Mouse (Mus musculus): Measurements from ENCODE around the gene Rps19. TPM values are rescaled to one million over a fixed set of nuclear protein-coding genes. Genes with fewer than 3 reads are reported as not detected.
"Not testable (repeated sequence)": the region's sequence is repeated elsewhere in the genome, so short reads cannot be mapped to it uniquely, and the experiment has no call there.

Gene Rps19
- polyA plus RNA-seq, 1 experiment from 2014 or later: 2,143 TPM

DNA sequence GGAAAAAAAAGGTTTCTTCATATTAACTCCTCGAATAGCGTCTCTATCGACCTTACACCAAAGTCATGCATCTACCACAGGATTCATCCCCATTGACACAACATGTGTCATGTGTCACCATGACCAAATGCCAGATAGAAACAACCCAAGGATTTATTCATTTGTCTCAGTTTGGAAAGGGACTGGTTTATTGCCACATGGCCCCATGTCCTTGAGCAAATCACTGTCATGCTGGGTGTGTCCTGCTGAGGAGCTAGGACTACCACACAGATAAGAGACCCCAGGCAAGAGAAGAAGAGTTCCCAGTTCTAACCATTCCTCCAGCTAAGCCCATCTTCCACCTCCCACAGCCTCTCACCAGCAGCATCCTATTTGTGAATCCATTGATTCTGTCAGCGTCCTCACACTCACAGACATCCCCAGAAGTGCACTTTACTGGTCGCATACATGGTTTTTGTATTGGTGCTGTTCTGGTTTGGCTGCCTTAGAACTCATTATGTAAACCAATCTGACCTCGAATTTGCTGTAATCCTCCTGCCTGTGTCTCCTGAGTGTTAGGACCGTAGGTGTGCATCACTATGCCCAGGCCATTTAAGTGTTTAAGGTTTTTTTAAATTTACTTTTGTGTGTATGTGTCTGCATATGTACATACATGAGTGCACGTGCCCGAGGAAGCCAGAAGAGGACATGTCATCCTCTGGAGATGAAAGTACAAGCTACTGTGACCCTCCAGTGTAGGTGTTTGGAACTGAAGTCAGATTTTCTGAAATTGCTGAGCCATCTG, 1.6 kb upstream of the Rps19 start:
- H3K27ac ChIP-seq: no peak overlapping the region
- DNase-seq (ENCODE audit: low spot score): no peak
- 94% methylated on average over 9 of the region's 9 CpGs for WGBS

DNA sequence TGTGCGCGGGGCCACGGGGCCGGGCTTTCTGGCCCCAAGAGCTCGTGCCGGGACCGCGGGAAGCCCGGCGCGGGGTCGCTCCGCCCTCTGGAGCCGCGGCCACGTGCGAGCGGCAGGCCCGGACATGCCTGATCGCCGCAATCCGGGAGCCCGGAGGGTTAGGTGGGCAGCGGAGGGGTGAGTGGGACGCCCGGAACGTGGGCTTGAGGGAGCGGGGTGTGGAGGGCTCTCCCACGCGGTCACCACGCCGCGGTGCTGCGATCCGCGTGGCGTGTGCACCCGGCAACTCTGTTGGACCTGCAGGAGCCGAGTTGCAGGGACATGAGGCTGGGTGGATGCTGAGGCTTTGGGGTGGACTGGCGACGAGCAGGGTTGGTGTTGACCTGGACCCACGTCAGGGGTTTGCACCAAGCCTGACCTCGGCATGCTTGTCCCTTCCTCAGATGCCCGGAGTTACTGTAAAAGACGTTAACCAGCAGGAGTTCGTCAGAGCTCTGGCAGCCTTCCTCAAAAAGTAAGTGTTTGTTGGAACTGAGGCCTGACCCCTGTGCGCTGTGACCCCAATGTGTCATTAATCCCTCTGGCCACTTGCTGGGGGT, 621 bp downstream of the Rps19 start:
- Histone ChIP-seq H3K4me1 (peaks cover 31% of the 10 kb centered on the region), H3K9me3 (replicated peaks) (no peaks in the 10 kb centered on the region), H3K36me3 (peaks cover 46% of the 10 kb centered on the region), H3K4me3 (peak overlapping the region; percentile 99), H3K27ac (peak overlapping the region; percentile 99), H3K27me3 (ENCODE audit: low read depth, poor library complexity, severe bottlenecking) (no peaks in the 10 kb centered on the region)
- no peak for DNase-seq (ENCODE audit: low spot score)
- WGBS: under 1% methylated on average over 47 of the region's 47 CpGs

More for the DNA sequence above, 1.6 kb upstream of the Rps19 start:
- H3K9me3 ChIP-seq (replicated peaks): no peaks in the 10 kb centered on the region
- H3K27me3 ChIP-seq (ENCODE audit: low read depth, poor library complexity, severe bottlenecking): no peaks in the 10 kb centered on the region
- peaks cover 23% of the 10 kb centered on the region for H3K4me1 ChIP-seq
- peaks cover 24% of the 10 kb centered on the region for H3K36me3 ChIP-seq
- H3K4me3 ChIP-seq: no peak overlapping the region

DNA sequence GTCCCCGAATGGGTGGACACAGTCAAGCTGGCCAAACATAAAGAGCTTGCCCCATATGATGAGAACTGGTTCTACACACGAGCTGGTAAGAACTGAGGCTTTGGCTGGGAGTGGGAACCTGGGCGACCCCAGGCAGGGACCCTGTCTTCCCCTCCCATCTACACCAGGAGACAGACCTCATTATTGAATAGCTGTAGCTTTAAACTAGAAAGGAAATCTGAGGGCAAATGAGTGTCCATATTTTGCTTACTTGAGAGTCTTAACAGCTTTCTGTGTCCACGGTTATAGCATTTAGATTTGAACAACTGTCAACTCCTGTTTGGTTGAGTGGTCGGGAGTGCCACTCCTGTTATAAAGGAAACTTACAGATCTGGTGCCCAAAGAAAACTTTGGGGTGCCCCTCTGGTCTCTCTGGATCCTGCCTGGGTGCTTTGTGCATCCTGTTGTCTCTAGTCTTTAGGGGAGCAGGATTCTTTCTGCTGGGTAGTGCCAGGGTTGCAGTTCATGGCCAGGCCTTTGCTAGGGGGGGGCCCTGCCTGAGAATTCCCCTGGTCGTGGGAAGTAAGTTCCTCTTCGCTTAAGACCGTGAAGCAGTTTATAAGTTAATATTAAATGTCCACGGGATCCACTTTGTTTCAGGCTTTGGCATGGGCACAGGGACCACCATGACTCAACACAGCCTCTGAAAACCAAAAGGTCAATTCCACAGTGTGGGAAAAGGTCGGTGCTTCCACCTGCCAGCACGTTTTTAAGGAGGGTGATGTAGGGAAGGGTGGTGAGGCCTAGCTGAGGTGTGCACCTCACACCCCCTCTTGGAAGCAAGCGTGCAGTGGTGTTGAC, 1.5 kb downstream of the Rps19 start:
- DNase-seq (ENCODE audit: low spot score): no peak
- H3K4me3 ChIP-seq: peak overlapping the region; percentile 99
- no peaks in the 10 kb centered on the region for H3K27me3 ChIP-seq (ENCODE audit: low read depth, poor library complexity, severe bottlenecking)
- peaks cover 55% of the 10 kb centered on the region for H3K36me3 ChIP-seq
- H3K9me3 ChIP-seq (replicated peaks): no peaks in the 10 kb centered on the region
- 51% methylated on average over 12 of the region's 12 CpGs for WGBS
- peaks cover 31% of the 10 kb centered on the region for H3K4me1 ChIP-seq
- peak overlapping the region; percentile 99 for H3K27ac ChIP-seq

DNA sequence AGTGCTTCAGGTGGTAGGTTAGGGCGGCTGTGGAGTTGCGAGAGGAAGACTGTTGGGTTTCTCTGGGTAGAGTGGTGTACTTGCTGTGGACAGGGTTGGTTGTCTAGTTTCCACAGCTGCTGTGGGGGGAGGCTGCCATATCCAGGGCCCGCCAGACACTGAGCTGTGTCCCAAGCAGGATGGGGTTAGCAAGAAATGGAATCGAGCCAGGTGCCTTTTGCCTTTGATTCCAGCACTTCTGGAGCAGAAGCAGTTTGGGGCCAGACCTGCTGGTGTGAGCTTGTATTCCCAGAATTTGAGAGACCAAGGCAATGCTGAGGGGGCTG, 2.1 kb downstream of the Rps19 start:
- peak overlapping the region; percentile 99 for H3K27ac ChIP-seq

DNA sequence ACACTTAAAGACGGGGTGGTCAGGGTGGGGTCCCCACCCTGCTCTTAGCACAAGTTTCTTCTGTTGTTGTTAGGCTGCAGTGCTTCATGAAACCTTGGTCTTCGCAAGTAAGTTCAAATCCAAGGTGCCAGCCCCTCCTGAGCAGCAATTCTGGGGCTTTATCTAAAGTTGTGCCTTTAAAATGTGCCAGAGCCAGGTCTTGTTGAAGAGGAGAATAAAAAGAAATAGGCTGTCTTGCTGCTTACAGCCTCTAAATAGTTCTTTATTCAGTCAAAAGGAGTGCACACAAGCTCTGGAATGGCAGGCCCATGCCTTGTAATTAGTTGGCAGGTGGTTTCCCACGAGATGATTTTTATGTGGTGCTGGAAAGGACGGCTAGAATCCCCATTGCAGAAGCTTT, 2.9 kb downstream of the Rps19 start:
- Histone ChIP-seq H3K9me3 (replicated peaks) (no peaks in the 10 kb centered on the region), H3K27ac (no peak overlapping the region), H3K4me1 (peaks cover 31% of the 10 kb centered on the region), H3K4me3 (peak overlapping the region; percentile 99; the same call in 1 of the 2 replicates), H3K27me3 (ENCODE audit: low read depth, poor library complexity, severe bottlenecking) (no peaks in the 10 kb centered on the region), H3K36me3 (peaks cover 62% of the 10 kb centered on the region)
- 79% methylated on average over 4 of the region's 4 CpGs for WGBS
- no peak for DNase-seq (ENCODE audit: low spot score)

More for the DNA sequence above, 2.1 kb downstream of the Rps19 start:
- 84% methylated on average over 4 of the region's 4 CpGs for WGBS
- no peaks in the 10 kb centered on the region for H3K9me3 ChIP-seq (replicated peaks)
- H3K27me3 ChIP-seq (ENCODE audit: low read depth, poor library complexity, severe bottlenecking): no peaks in the 10 kb centered on the region
- H3K4me1 ChIP-seq: peaks cover 31% of the 10 kb centered on the region
- H3K36me3 ChIP-seq: peaks cover 60% of the 10 kb centered on the region
- H3K4me3 ChIP-seq: peak overlapping the region; percentile 99
- no peak for DNase-seq (ENCODE audit: low spot score)

DNA sequence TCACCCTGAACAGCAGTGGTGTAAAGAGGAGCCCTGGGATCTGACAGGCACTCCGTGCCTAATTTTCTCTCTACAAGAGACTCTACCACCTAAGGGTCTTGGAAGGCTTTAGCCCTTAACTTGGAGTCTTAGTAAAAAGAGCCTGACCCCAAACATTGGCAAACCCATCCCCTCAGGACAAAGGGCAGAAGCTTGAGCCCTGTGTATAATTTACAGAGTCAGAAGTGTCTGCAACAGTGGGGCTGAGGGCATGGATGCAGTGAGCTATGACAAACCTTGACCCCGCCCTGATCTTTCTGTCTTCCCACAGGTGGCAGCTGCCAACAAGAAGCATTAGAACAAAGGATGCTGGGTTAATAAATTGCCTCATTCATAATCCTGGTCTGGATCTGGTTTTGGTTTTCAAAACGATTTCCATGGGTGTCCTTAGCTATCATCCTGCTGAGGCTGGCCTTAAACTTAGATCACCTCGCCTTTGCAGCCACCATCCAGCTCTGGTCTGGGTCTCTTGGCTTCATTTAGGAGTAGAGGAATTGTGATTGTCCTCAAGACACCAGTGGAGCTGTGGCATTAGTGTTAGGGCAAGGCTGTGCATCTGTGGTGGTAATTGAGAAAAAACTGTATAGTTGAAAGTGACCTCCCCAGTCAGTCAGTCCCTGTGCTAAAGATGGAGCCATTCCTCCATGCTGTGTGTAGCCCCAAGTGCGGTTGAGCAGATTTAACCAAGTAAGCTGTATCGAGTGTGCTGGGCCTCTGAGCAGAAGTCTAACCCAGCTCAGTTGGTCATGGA, 5.5 kb downstream of the Rps19 start:
- H3K27ac ChIP-seq: no peak overlapping the region
- 83% methylated on average over 6 of the region's 6 CpGs for WGBS
- peaks cover 31% of the 10 kb centered on the region for H3K4me1 ChIP-seq
- H3K36me3 ChIP-seq: peaks cover 62% of the 10 kb centered on the region
- no peaks in the 10 kb centered on the region for H3K9me3 ChIP-seq (replicated peaks)
- no peaks in the 10 kb centered on the region for H3K27me3 ChIP-seq (ENCODE audit: low read depth, poor library complexity, severe bottlenecking)
- no peak overlapping the region for H3K4me3 ChIP-seq
- DNase-seq (ENCODE audit: low spot score): no peak

DNA sequence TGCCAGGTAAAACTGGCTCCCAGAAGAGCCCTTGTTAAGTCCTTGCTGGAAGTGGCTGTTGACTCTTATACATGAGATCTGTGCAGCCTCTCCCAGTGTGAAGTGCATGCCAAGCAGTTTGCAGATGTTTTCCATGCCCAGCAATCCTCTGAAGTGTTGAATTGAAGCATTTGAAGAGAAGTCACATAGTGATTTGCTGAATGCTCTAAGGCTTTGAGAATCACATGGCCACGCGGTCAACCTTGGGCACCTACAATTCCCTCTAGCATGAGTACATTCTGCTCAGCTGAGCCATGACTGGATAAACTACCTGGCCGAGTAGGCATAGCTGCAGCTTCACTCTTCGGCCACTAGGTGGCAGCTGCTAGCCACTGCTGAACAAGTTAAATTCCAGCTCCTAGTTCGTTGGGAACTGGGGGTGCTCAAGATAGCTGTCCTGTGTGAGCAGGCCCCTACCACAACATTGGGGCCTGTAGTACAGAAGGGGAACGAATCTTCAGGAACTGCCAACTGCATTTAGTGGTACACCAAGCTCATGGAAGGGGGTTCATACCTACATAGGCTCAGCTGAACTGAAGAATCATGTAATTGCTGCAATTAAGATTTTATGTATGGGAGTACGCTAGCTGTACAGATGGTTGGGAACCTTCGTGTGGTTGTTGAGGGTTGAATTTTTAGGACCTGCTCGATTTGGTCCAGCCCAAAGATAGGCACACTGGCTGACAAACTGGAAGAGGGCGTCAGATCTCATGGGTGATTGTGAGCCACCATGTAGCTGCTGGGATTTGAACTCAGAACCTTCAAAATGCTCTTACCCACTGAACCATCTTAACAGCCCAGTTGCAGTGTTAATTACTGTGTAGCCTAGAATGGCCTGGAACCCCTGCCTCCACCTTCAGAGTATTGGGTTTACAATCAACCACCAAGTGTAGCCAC, 6.4 kb downstream of the Rps19 start:
- Histone ChIP-seq H3K4me3 (no peak overlapping the region), H3K9me3 (replicated peaks) (no peaks in the 10 kb centered on the region), H3K27ac (no peak overlapping the region), H3K4me1 (peaks cover 29% of the 10 kb centered on the region), H3K27me3 (ENCODE audit: low read depth, poor library complexity, severe bottlenecking) (no peaks in the 10 kb centered on the region), H3K36me3 (peaks cover 59% of the 10 kb centered on the region)
- peak; percentile 79 for DNase-seq (ENCODE audit: low spot score)
- whole genome bisulfite sequencing: 32% methylated on average over 10 of the region's 10 CpGs

DNA sequence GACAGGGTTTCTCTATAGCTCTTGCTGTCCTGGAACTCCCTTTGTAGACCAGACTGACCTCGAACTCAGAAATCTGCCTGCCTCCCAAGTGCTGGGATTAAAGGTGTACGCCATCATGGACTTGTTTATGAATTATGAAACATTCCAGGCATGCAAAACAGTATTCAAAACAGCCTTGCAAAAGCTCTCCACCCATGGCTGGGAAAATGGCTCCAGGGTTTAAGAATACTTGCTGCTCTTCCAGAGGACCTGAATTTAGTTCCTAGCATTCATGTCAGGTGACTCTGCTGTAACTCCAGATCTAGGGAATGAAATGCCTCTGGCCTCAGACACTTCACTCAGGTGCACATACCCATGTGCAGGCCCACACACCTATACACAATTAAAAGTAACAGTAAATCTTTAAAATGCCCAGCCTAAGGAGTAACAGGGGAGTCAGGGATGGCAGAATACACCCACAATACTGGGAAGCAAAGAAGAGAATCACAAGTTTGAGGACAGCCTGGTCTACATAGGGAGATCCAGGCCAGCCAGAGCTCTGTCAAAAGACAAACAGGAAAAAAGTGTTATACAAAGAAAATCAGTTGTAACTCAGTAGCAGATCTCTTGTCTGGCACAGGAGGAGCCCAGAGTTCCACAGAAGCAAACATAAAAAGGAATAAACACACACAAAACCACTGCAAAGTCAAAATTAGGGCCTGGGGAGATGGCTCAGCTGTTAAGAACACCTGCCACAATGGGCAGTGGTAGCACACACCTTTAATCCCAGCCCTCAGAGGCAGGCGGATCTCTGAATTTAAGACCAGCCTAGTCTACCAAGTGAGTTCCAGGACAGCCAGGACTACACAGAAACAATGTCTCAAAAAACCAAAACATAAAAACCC, 7.3 kb downstream of the Rps19 start:
- Histone ChIP-seq H3K4me1 (peaks cover 20% of the 10 kb centered on the region), H3K27ac (no peak overlapping the region), H3K36me3 (peaks cover 50% of the 10 kb centered on the region), H3K9me3 (replicated peaks) (no peaks in the 10 kb centered on the region), H3K4me3 (no peak overlapping the region), H3K27me3 (ENCODE audit: low read depth, poor library complexity, severe bottlenecking) (no peaks in the 10 kb centered on the region)
- no peak for DNase-seq (ENCODE audit: low spot score)
- 76% methylated on average over 3 of the region's 3 CpGs for WGBS

DNA sequence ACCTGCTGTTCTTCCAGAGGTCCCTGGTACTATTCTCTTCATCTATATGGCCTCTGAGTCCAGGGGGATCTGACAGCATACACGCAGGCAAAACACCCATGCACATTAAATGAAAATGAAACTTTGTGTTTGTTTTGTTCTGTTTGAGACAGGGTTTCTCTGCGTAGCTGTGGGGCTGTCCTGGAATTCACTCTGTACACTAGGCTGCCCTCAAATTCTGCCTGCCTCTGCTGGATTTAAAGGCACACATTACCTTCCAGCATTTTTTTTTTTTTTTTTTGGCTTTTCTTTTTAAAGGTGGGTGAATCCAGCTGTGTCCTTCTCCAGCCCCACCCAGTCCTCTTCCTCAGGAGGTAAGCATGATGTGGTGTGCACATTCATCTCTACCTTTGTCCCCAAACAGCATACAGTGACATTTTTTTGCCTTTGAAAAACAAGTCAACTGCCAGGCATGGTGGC, 8.0 kb downstream of the Rps19 start:
- H3K9me3 ChIP-seq (replicated peaks): no peaks in the 10 kb centered on the region
- no peaks in the 10 kb centered on the region for H3K27me3 ChIP-seq (ENCODE audit: low read depth, poor library complexity, severe bottlenecking)
- no peak overlapping the region for H3K27ac ChIP-seq
- H3K4me3 ChIP-seq: no peak overlapping the region
- H3K36me3 ChIP-seq: peaks cover 43% of the 10 kb centered on the region
- no peak for DNase-seq (ENCODE audit: low spot score)
- 74% methylated on average over 2 of the region's 2 CpGs for WGBS
- H3K4me1 ChIP-seq: peaks cover 14% of the 10 kb centered on the region

DNA sequence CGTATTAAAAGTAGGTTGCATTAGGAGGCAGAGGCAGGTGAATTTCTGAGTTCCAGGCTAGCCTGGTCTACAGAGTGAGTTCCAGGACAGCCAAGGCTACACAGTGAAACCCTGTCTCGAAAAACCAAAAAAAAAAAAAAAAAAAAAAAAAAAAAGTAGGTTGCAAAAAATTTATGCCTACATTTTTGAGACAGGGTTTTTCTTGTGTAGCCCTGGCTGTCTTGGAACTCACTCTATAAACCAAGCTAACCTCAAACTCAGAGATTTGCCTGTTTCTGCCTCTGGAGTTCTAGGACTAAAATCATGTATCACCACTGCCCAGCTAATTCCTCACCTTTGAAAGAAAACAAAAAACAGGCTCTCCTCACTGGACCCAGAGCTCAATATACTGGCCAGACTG, 11.6 kb downstream of the Rps19 start:
- H3K36me3 ChIP-seq; DNase-seq (ENCODE audit: low spot score); H3K27me3 ChIP-seq (ENCODE audit: low read depth, poor library complexity, severe bottlenecking); H3K9me3 ChIP-seq (replicated peaks); H3K27ac ChIP-seq; H3K4me1 ChIP-seq; H3K4me3 ChIP-seq: not testable (repeated sequence)
- WGBS: 93% methylated on average over 2 of the region's 2 CpGs

DNA sequence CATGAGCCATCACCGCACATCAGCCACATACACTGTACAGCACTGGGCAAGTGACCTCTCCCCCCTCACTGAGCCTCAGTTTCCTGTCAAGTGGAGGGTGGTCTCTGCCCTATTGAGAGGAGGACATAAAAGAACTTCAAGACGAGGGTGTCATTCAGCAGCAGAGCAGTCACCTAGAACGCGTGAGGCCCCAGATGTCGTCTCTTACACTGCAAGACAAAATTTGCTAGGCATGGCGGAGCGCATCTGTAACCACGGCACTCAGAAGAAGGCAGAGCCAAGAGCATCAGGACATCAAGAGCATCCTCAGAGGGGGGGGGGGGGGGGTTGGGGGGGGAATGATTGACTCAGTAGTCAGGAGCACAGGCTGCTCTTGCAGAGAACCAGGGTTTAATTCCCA, 12.1 kb downstream of the Rps19 start:
- Histone ChIP-seq H3K4me3 (no peak overlapping the region), H3K4me1 (peaks cover 7% of the 10 kb centered on the region; the same call in 1 of the 2 replicates), H3K36me3 (peaks cover 2% of the 10 kb centered on the region), H3K27me3 (ENCODE audit: low read depth, poor library complexity, severe bottlenecking) (no peaks in the 10 kb centered on the region), H3K27ac (no peak overlapping the region), H3K9me3 (replicated peaks) (no peaks in the 10 kb centered on the region)
- WGBS: 84% methylated on average over 8 of the region's 8 CpGs
- no peak for DNase-seq (ENCODE audit: low spot score)

Measured in limb, embryonic 10.5 days (tissue).